Mouse (Mus musculus): Measurements from ENCODE around the gene Acvr2b. TPM values are rescaled to one million over a fixed set of nuclear protein-coding genes. Genes with fewer than 3 reads are reported as not detected.

Acvr2b gene
- polyA plus RNA-seq, 1 experiment from 2014 or later: 75.9 TPM

DNA sequence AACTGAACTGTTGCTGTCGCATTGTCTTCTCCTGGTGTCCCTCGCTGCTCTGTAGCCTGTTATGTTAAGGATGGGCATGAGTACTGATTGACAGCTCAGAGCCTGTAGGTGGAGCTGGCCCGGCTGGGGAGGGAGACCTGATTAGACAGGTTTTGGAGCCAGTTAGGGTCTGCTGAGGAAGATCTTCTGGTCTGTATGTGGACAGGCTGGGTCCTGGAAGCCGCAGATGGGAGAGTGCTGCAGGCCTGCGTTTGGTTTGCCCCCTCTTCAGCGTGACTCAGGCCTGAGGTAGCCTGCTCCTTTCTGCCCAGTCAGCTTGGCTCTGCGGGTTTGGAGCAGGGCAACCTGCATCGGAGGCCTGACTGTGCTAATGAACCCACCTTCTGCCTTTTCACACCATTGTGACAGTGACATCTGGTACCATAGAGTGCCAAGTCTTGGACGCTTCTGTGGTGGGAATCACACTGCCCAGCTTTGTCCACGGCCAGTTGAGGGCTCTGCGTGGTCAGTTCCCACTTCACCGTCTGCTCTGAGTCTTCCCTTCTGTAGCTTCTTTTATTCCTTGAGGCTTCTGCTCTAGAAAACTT lies 18.0 kb downstream of the Acvr2b start:
- Histone ChIP-seq H3K9ac (ENCODE audit: low read depth, low read length) (no peak overlapping the region), H3K36me3 (ENCODE audit: control insufficient read depth, insufficient read depth, low read length) (no peaks in the 10 kb centered on the region), H3K27me3 (ENCODE audit: control insufficient read depth, insufficient read depth, low read length) (no peaks in the 10 kb centered on the region), H3K4me2 (replicated peaks; ENCODE audit: low read depth, low read length) (no peak overlapping the region), H3K27ac (ENCODE audit: low read depth, low read length) (no peak overlapping the region), H3K4me1 (replicated peaks; ENCODE audit: control insufficient read depth, insufficient read depth, low read length) (no peaks in the 10 kb centered on the region), H3K4me3 (ENCODE audit: low read depth, low read length) (no peak overlapping the region), H3K9me3 (ENCODE audit: control insufficient read depth, low read length) (no peaks in the 10 kb centered on the region)
- 83% methylated on average over 12 of the region's 12 CpGs for WGBS
- no peak for DNase-seq (ENCODE audit: low spot score)
- ATAC-seq (ENCODE audit: low FRiP score): no peak

DNA sequence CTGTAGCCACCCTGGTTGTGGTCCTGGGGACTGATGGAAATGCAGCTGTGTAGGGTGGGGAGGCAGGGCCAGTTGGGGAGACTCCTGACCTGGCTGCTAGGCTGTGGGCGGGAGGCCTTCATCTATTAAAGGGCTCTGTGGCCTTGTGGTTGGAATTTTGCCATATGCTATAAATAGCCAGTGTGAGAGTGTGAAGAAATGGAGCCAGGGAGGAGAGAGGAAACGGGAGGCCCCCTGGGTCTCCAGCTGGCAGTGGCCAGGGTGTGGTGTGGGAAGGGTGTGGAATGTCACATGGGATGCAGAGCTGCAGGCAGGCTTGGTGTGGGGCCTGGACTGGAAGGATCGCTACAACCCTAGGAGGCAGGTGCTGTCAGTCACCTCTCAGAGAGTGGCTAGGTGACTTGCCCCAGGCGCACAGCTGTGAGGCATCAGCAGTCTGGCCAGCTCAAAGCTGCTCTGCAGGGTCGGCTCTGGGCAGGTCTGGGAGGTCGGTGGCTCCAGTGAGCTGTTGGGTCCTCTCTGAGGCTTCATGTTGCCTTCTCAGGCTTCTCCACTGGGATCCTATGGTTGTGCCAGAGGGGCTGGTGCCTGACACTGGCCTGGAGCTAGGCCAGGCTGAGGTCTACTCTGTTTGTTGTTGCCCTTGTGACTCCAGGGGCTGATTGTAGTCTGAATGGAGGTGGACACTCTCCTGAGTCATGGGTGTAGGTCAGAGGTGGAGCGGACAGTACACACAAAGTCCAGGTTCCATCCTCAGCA lies 23.5 kb downstream of the Acvr2b start:
- DNase-seq (ENCODE audit: low spot score) (no peak), ATAC-seq (ENCODE audit: low FRiP score) (peak; percentile 41; the same call in 1 of the 2 replicates)
- Histone ChIP-seq H3K4me3 (ENCODE audit: low read depth, low read length) (no peak overlapping the region), H3K27ac (ENCODE audit: low read depth, low read length) (no peak overlapping the region; the same call in 1 of the 2 replicates), H3K4me2 (replicated peaks; ENCODE audit: low read depth, low read length) (no peak overlapping the region), H3K27me3 (ENCODE audit: control insufficient read depth, insufficient read depth, low read length) (no peaks in the 10 kb centered on the region), H3K4me1 (replicated peaks; ENCODE audit: control insufficient read depth, insufficient read depth, low read length) (0 out of 2 replicates have a peak, but pooled peaks cover 4% of the 10 kb centered on the region), H3K36me3 (ENCODE audit: control insufficient read depth, insufficient read depth, low read length) (0 out of 2 replicates have a peak, but pooled peaks cover 3% of the 10 kb centered on the region), H3K9me3 (ENCODE audit: control insufficient read depth, low read length) (no peaks in the 10 kb centered on the region), H3K9ac (ENCODE audit: low read depth, low read length) (peak overlapping the region; percentile 15; the same call in 1 of the 2 replicates)
- 70% methylated on average over 7 of the region's 7 CpGs for WGBS

GRCm38 (mm10) chr9:119425976-119426415 lies 24.1 kb downstream of the Acvr2b start:
- DNase-seq (ENCODE audit: low spot score): no peak
- no peak for ATAC-seq (ENCODE audit: low FRiP score)
- 86% methylated on average over 13 of the region's 13 CpGs for WGBS
- no peaks in the 10 kb centered on the region for H3K27me3 ChIP-seq (ENCODE audit: control insufficient read depth, insufficient read depth, low read length)
- 0 out of 2 replicates have a peak, but pooled peaks cover 3% of the 10 kb centered on the region for H3K36me3 ChIP-seq (ENCODE audit: control insufficient read depth, insufficient read depth, low read length)
- 0 out of 2 replicates have a peak, but pooled peaks cover 4% of the 10 kb centered on the region for H3K4me1 ChIP-seq (replicated peaks; ENCODE audit: control insufficient read depth, insufficient read depth, low read length)
- no peak overlapping the region for H3K4me2 ChIP-seq (replicated peaks; ENCODE audit: low read depth, low read length)
- no peak overlapping the region for H3K9ac ChIP-seq (ENCODE audit: low read depth, low read length)
- no peak overlapping the region for H3K27ac ChIP-seq (ENCODE audit: low read depth, low read length)
- no peaks in the 10 kb centered on the region for H3K9me3 ChIP-seq (ENCODE audit: control insufficient read depth, low read length)
- no peak overlapping the region for H3K4me3 ChIP-seq (ENCODE audit: low read depth, low read length)

DNA sequence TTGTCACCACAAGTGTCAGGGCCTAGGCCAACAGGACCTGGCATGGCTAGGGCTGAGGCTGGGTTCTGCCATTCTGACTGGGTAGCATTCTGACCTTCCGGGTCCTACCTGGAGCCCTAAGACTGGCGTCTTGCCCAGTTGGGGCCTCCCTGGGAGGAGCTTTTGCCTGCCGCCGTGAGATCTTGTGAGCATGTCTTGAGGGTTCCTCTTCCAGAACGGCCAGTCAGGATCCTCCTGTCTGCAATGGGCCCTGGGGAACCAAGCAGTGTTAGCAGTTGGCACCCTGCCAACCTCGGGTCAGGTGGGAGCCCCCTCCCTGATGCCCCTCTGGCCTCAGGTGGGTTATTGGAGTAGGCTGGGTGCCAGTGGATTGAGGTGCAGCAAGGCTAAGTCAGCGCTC lies 24.6 kb downstream of the Acvr2b start:
- ATAC-seq (ENCODE audit: low FRiP score): no peak
- Histone ChIP-seq H3K4me3 (ENCODE audit: low read depth, low read length) (no peak overlapping the region), H3K36me3 (ENCODE audit: control insufficient read depth, insufficient read depth, low read length) (0 out of 2 replicates have a peak, but pooled peaks cover 3% of the 10 kb centered on the region), H3K27me3 (ENCODE audit: control insufficient read depth, insufficient read depth, low read length) (no peaks in the 10 kb centered on the region), H3K4me2 (replicated peaks; ENCODE audit: low read depth, low read length) (no peak overlapping the region), H3K4me1 (replicated peaks; ENCODE audit: control insufficient read depth, insufficient read depth, low read length) (0 out of 2 replicates have a peak, but pooled peaks cover 4% of the 10 kb centered on the region), H3K9me3 (ENCODE audit: control insufficient read depth, low read length) (no peaks in the 10 kb centered on the region), H3K9ac (ENCODE audit: low read depth, low read length) (no peak overlapping the region), H3K27ac (ENCODE audit: low read depth, low read length) (no peak overlapping the region)
- DNase-seq (ENCODE audit: low spot score): no peak
- 92% methylated on average over 7 of the region's 7 CpGs for WGBS

DNA sequence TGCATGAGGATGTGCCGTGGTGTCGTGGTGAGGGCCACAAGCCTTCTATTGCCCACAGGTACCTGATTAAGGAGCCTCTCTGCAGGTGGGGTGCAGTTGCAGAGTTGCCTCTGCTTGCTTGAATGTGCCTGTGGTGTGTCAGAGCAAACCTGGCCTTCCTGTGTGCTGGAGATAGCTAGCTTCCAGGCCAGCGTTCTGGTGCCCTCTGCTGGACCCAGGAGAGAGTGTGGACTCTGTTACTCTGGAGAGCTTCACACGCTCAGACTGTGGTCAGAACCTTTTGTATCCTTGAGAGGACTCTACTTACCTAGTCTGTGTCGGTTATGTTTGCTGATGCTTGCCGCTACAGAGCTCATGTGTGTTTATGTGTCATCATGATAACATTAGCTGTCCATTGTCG lies 28.4 kb downstream of the Acvr2b start:
- Histone ChIP-seq H3K27me3 (ENCODE audit: control insufficient read depth, insufficient read depth, low read length) (no peaks in the 10 kb centered on the region), H3K4me1 (replicated peaks; ENCODE audit: control insufficient read depth, insufficient read depth, low read length) (0 out of 2 replicates have a peak, but pooled peaks cover under 1% of the 10 kb centered on the region), H3K27ac (ENCODE audit: low read depth, low read length) (no peak overlapping the region), H3K9ac (ENCODE audit: low read depth, low read length) (no peak overlapping the region), H3K4me3 (ENCODE audit: low read depth, low read length) (no peak overlapping the region), H3K9me3 (ENCODE audit: control insufficient read depth, low read length) (no peaks in the 10 kb centered on the region), H3K4me2 (replicated peaks; ENCODE audit: low read depth, low read length) (no peak overlapping the region), H3K36me3 (ENCODE audit: control insufficient read depth, insufficient read depth, low read length) (peaks cover 11% of the 10 kb centered on the region; the same call in 1 of the 2 replicates)
- WGBS: 64% methylated on average over 7 of the region's 7 CpGs
- DNase-seq (ENCODE audit: low spot score) (peak; percentile 83), ATAC-seq (ENCODE audit: low FRiP score) (peak; percentile 65)

- Histone ChIP-seq H3K4me3 (ENCODE audit: low read depth, low read length) (no peak overlapping the region), H3K36me3 (ENCODE audit: control insufficient read depth, insufficient read depth, low read length) (peaks cover 11% of the 10 kb centered on the region), H3K27ac (ENCODE audit: low read depth, low read length) (no peak overlapping the region), H3K4me2 (replicated peaks; ENCODE audit: low read depth, low read length) (no peak overlapping the region), H3K27me3 (ENCODE audit: control insufficient read depth, insufficient read depth, low read length) (no peaks in the 10 kb centered on the region), H3K9me3 (ENCODE audit: control insufficient read depth, low read length) (no peaks in the 10 kb centered on the region), H3K4me1 (replicated peaks; ENCODE audit: control insufficient read depth, insufficient read depth, low read length) (no peaks in the 10 kb centered on the region), H3K9ac (ENCODE audit: low read depth, low read length) (no peak overlapping the region)
- DNase-seq (ENCODE audit: low spot score): no peak
- WGBS: 98% methylated on average over 2 of the region's 2 CpGs
- ATAC-seq (ENCODE audit: low FRiP score): no peak
Observed at GRCm38 (mm10) chr9:119435855-119436254, 33.9 kb downstream of the Acvr2b start.

GRCm38 (mm10) chr9:119438065-119438464 lies 36.1 kb downstream of the Acvr2b start:
- H3K4me1 ChIP-seq (replicated peaks; ENCODE audit: control insufficient read depth, insufficient read depth, low read length): no peaks in the 10 kb centered on the region
- 93% methylated on average over 12 of the region's 12 CpGs for WGBS
- H3K4me3 ChIP-seq (ENCODE audit: low read depth, low read length): no peak overlapping the region
- no peak overlapping the region for H3K27ac ChIP-seq (ENCODE audit: low read depth, low read length)
- no peak for ATAC-seq (ENCODE audit: low FRiP score)
- no peak for DNase-seq (ENCODE audit: low spot score)
- H3K9me3 ChIP-seq (ENCODE audit: control insufficient read depth, low read length): no peaks in the 10 kb centered on the region
- no peak overlapping the region for H3K4me2 ChIP-seq (replicated peaks; ENCODE audit: low read depth, low read length)
- H3K27me3 ChIP-seq (ENCODE audit: control insufficient read depth, insufficient read depth, low read length): no peaks in the 10 kb centered on the region
- H3K36me3 ChIP-seq (ENCODE audit: control insufficient read depth, insufficient read depth, low read length): peaks cover 4% of the 10 kb centered on the region; the same call in 1 of the 2 replicates
- no peak overlapping the region for H3K9ac ChIP-seq (ENCODE audit: low read depth, low read length)

DNA sequence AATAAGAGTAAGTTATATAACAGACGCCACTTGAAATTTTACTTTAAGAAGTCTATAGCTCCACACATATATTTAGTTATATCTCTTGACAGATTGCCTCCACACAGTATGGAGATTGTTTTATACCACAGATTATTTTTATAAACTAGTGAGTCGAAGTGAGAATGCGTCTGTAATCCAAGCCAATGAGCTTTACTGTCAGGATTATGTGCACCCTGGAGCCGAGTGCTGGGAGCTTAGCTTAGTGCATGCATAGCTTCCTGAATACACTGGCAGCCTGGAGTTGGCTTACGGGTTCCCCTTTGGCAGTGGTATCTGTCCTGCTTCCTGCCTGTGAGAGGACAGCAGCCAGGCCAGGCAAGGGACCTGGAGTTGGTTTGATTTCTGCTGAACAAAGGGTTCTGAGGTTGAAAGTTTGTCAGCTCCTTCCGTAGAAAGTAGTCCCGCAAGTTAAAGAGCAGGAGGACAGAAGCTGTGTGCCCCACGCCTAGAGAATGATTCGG lies 36.6 kb downstream of the Acvr2b start:
- DNase-seq (ENCODE audit: low spot score): no peak
- Histone ChIP-seq H3K27me3 (ENCODE audit: control insufficient read depth, insufficient read depth, low read length) (no peaks in the 10 kb centered on the region), H3K9ac (ENCODE audit: low read depth, low read length) (no peak overlapping the region), H3K9me3 (ENCODE audit: control insufficient read depth, low read length) (no peaks in the 10 kb centered on the region), H3K4me2 (replicated peaks; ENCODE audit: low read depth, low read length) (no peak overlapping the region), H3K36me3 (ENCODE audit: control insufficient read depth, insufficient read depth, low read length) (peaks cover 4% of the 10 kb centered on the region; the same call in 1 of the 2 replicates), H3K4me3 (ENCODE audit: low read depth, low read length) (no peak overlapping the region), H3K4me1 (replicated peaks; ENCODE audit: control insufficient read depth, insufficient read depth, low read length) (no peaks in the 10 kb centered on the region), H3K27ac (ENCODE audit: low read depth, low read length) (no peak overlapping the region)
- WGBS: 95% methylated on average over 9 of the region's 9 CpGs
- no peak for ATAC-seq (ENCODE audit: low FRiP score)
